Mouse (Mus musculus) small intestine, adult 2 months (tissue): ENCODE results near the gene Olfr231.

Experiments used
- CTCF ChIP-seq: fragments of 200-500 bp; IDR thresholded peaks from 2 replicates; pipeline ENCODE4 v1.5.1; 2012; ENCODE audit warnings: low read depth, mild to moderate bottlenecking, control low read depth, inconsistent platforms, low read length, moderate library complexity, mixed read lengths; ENCODE audit not compliant: insufficient replicate concordance, insufficient read length; ENCODE audit errors: extremely low read depth
- POLR2A ChIP-seq: fragments of 200-500 bp; IDR thresholded peaks from 2 replicates; pipeline ENCODE4 v1.6.1; 2012; ENCODE audit warnings: low read depth, mild to moderate bottlenecking, control low read depth, inconsistent platforms, low read length, moderate library complexity

DNA sequence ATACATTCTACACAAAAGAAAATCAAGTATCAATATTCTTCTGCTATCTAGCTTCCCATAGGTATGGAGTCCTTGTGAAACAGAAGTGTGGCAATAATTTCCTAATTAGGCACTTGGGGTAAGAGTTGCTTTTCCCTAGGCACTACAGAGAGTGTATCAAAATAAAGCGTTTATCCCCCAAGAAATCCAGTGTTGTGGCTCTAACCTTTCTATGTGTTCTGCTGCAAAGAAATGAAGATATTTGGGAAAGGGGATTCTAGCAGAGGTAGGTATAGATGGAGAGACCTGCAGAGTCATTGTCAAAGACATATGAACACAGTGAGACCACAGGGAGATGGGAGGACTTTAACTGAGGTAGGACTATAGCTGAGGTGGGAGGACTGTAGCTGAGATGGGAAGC is 24.4 kb downstream of the Olfr231 start, which contains the start of gene Olfr427:
- TF ChIP-seq POLR2A (no peak), CTCF (no peak)
